Mouse (Mus musculus) G1E-ER4 (cell line): ENCODE measurements around the gene Col11a2. TPM values are rescaled to one million over a fixed set of nuclear protein-coding genes. Genes with fewer than 3 reads are reported as not detected.

Experiments
- GATA1 ChIP-seq: IDR thresholded peaks from one replicate; pipeline ENCODE4 v1.8.0; 2012; ENCODE audit warnings: low read length, inconsistent platforms
- polyA plus RNA-seq: library from polyadenylated mRNA; stranded (reverse); fragments of >175 nt; gene quantifications from 2 replicates; pipeline ENCODE4 v1.2.3, GENCODE M21; 2012

Col11a2 gene
- polyA plus RNA-seq, 1 experiment, result 1.5 TPM

- TF ChIP-seq GATA1, result no peak
Observed at GRCm38 (mm10) chr17:34107109-34107867, 68.1 kb downstream of the Col11a2 start.

DNA sequence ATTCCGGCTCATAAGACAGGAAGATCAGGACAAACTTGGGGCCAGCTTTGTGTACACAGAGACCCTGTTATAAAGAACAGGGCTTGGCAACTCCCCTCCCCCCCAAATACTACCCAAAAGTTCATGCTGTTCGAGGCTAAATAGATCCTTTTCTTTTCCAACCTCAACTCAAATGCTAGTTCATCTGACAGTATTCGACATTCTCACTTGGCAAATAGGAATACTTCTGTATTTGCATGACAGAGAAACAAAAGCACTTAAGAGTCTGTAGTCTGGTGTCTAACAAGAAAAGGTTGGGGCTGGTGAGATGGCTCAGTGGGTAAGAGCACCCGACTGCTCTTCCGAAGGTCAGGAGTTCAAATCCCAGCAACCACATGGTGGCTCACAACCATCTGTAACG lies 69.2 kb downstream of the Col11a2 start:
- no peak for TF ChIP-seq GATA1

DNA sequence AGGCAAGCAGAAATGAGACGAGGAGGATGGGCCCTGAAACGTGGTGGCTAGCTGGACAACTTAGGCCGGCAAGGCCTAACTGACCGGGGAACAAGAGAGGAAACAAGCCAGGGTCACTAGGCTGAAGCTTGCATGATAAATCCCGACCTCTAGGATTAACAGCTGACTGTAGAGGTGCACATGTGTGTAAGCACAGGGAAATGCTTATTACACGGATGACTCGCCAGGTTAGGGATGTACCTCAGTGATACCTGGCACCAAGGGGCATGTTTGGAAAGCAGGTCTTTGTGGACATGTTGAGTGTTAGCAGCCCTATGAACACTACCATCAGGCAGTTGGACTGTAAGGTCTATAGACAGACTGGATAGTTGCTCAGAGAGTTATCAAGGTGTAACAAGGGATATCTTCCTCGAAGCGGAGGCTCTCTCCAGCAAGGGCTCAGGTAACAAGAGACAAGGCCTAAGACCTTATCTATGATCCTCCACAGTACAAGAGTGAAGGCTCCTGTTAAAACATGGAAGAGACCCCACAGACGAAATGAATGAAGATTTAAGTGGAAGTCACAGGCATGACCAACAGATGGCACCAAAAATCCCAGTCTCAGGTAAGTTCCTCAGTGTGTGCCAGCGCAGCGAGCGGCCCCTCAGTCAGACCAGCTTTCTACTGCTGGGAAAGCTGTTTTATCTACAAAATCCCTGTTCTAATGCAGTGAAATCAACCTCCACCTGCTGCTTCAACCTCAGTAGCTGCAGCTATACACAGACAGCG lies 70.0 kb downstream of the Col11a2 start:
- no peak for TF ChIP-seq GATA1

GRCm38 (mm10) chr17:34109806-34110195 lies 70.6 kb downstream of the Col11a2 start:
- no peak for TF ChIP-seq GATA1

GRCm38 (mm10) chr17:34110309-34110708 lies 71.1 kb downstream of the Col11a2 start:
- TF ChIP-seq GATA1, result no peak

DNA sequence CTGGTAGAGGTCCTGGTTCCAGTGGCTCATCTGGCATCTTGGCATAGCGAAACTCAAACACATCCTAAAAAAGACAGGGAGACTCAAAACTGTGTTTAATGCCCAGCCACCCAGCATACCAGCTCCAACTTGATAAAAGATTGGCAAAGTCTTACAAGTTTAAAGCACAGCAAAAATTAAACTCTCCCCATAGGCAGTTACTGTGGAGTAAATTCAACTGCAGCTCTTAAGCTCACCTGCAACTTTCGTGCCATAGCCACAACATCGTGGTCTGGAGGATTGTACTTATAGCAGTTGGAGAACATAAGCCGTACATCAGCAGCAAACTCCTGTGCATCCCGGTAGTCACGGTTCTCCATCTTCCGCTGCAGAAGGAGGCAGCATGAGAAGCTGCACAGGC lies 74.9 kb downstream of the Col11a2 start:
- no peak for TF ChIP-seq GATA1

Other genes with a start within 250 kb of the Col11a2 start
- gene Kank3, start 228.9 kb upstream of the Col11a2 start, polyA plus RNA-seq, result 6.9 and 7.2 TPM in 2 replicates
- 1,425 and 5,080 TPM in 2 replicates for gene Rps28, start 214.9 kb upstream of the Col11a2 start, polyA plus RNA-seq
- gene Ndufa7, start 214.9 kb upstream of the Col11a2 start, polyA plus RNA-seq, result 678 and 952 TPM in 2 replicates
- gene Cd320, start 196.3 kb upstream of the Col11a2 start, polyA plus RNA-seq, result 9.3 and 14.4 TPM in 2 replicates
- not detected in 2 replicates for gene Gm7029, start 165.6 kb upstream of the Col11a2 start, polyA plus RNA-seq
- 88.1 and 95.0 TPM in 2 replicates for gene Kifc1, start 148.8 kb upstream of the Col11a2 start, polyA plus RNA-seq
- gene Platr17, start 134.3 kb upstream of the Col11a2 start, polyA plus RNA-seq, result not detected in 2 replicates
- 57.5 and 59.5 TPM in 2 replicates for gene Daxx, start 130.0 kb upstream of the Col11a2 start, polyA plus RNA-seq
- gene Tapbp, start 123.5 kb upstream of the Col11a2 start, polyA plus RNA-seq, result 77.2 and 82.0 TPM in 2 replicates
- gene Zbtb22, start 123.5 kb upstream of the Col11a2 start, polyA plus RNA-seq, result 49.7 and 50.9 TPM in 2 replicates
- 93.1 and 127 TPM in 2 replicates for gene Rgl2, start 109.9 kb upstream of the Col11a2 start, polyA plus RNA-seq
- gene Pfdn6, start 99.1 kb upstream of the Col11a2 start, polyA plus RNA-seq, result 358 and 374 TPM in 2 replicates
- 165 and 186 TPM in 2 replicates for gene Wdr46, start 98.8 kb upstream of the Col11a2 start, polyA plus RNA-seq
- gene B3galt4, start 87.9 kb upstream of the Col11a2 start, polyA plus RNA-seq, result 11.6 and 14.2 TPM in 2 replicates
- gene Vps52, start 83.6 kb upstream of the Col11a2 start, polyA plus RNA-seq, result 64.7 and 68.2 TPM in 2 replicates
- 364 and 1,526 TPM in 2 replicates for gene Rps18, start 83.4 kb upstream of the Col11a2 start, polyA plus RNA-seq
- gene H2-K1, start 39.1 kb upstream of the Col11a2 start, polyA plus RNA-seq, result not detected in 2 replicates
- 56.3 and 62.8 TPM in 2 replicates for gene Ring1, start 14.8 kb upstream of the Col11a2 start, polyA plus RNA-seq
- 64.0 and 94.1 TPM in 2 replicates for gene H2-Ke6, start 11.4 kb upstream of the Col11a2 start, polyA plus RNA-seq
- 98.4 and 100 TPM in 2 replicates for gene Slc39a7, start 7.8 kb upstream of the Col11a2 start, polyA plus RNA-seq
- gene Rxrb, start 7.6 kb upstream of the Col11a2 start, polyA plus RNA-seq, result 176 and 194 TPM in 2 replicates
- not detected in 2 replicates for gene H2-Oa, start 52.9 kb downstream of the Col11a2 start, polyA plus RNA-seq
- 2.0 and 2.6 TPM in 2 replicates for gene H2-DMa, start 80.1 kb downstream of the Col11a2 start, polyA plus RNA-seq
- gene Brd2, start 83.2 kb downstream of the Col11a2 start, polyA plus RNA-seq, result 215 and 310 TPM in 2 replicates
- gene H2-DMb2, start 103.9 kb downstream of the Col11a2 start, polyA plus RNA-seq, result not detected in 2 replicates
- 0.10 TPM in 1 of 2 replicates, not detected in the other for gene H2-DMb1, start 113.6 kb downstream of the Col11a2 start, polyA plus RNA-seq
- 1.1 and 1.4 TPM in 2 replicates for gene Tap1, start 148.1 kb downstream of the Col11a2 start, polyA plus RNA-seq
- 0.27 and 0.33 TPM in 2 replicates for gene Psmb9, start 148.3 kb downstream of the Col11a2 start, polyA plus RNA-seq
- not detected in 2 replicates for gene Psmb8, start 158.3 kb downstream of the Col11a2 start, polyA plus RNA-seq
- 37.0 and 46.3 TPM in 2 replicates for gene Tap2, start 164.1 kb downstream of the Col11a2 start, polyA plus RNA-seq
- gene H2-Ob, start 199.5 kb downstream of the Col11a2 start, polyA plus RNA-seq, result not detected in 2 replicates
- gene H2-Ab1, start 218.3 kb downstream of the Col11a2 start, polyA plus RNA-seq, result not detected in 2 replicates
- gene H2-Aa, start 248.4 kb downstream of the Col11a2 start, polyA plus RNA-seq, result not detected in 2 replicates